Mouse (Mus musculus) liver, adult 2 months (tissue): ENCODE measurements around the gene Atp6v1a.

Experiments
- CTCF ChIP-seq: fragments of 200-500 bp; IDR thresholded peaks from 2 replicates; pipeline ENCODE4 v1.5.1; 2011; ENCODE audit warnings: low read depth, low read length, control low read depth
- POLR2A ChIP-seq: fragments of 200-500 bp; IDR thresholded peaks from 2 replicates; pipeline ENCODE4 v1.6.1; 2011; ENCODE audit warnings: low read length, control low read depth; ENCODE audit not compliant: insufficient read depth; ENCODE audit errors: extremely low read depth

DNA sequence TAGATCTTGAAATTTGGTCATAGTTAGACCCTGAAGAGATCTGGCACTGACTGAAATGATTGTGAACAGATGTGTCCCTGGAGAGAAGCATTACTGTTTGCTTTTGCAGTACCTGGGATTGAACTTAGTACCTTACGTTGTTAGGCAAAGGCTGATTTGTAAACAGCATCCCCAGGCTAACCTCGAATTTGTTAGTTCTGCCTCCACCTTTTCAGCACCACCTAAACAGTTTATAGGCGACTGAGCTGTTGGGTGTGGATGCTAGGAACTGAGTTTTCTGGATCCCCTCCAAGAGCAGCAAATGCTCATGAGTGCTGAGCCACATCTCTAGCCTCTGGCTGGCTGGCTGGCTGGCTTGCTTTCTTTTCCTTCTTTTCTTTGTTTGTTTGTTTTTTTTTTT is 25.7 kb upstream of the Atp6v1a start:
- TF ChIP-seq POLR2A (no peak), CTCF (no peak)
